In the genomic region with DNA sequence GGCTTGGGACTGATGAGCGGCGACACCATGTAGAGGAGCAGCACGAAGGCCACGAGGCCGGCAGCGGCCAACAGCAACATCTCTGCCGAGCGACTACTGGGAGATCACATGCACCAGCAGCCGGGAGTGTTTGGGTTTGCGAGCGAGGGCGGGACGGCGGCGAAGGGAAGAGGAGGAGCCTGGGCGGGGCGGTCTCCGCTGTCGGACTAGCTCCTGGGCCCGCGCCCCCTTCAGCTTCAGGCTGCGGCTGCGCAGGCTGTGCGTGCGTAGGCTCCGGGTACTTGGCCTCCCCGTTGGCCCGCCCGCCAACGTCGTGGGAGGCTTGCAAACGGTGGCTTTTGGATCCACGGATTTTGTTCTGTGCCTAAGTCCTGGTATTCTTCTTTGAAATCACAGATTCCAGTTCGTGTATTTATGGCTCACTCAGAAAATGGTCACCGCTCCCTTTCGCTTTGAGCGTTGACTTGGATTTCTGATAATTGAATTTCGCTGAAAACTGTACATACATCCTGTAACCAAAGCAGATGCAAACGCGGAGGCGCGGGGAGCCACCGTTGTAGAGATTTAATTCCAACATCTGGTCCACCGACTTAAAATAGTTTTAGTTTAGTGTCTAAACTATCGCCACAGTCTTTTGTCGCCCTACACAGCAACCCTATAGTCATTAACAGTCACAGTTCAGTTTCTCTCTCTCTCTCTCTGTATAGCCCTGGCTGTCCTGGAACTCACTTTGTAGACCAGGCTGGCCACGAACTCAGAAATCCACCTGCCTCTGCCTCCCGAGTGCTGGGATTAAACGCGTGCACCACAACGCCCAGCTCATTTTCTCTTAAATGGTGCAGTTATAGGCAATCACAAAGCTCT, we compare ENCODE assay signal across 8 mouse cellular contexts. TPM values are rescaled to one million over a fixed set of nuclear protein-coding genes. Genes with fewer than 3 reads are reported as not detected.
DNase-seq lines count a peak whose midpoint lies in the region; ATAC-seq and TF ChIP-seq lines count a peak whose summit lies in the region.

A gene (minus strand): TSS at position 156 of the 864 bp plus-strand sequence.

- peak; percentile 100 for ATAC-seq in embryonic facial prominence, embryonic 14.5 days (ENCODE audit: low read depth)
- peak; percentile 100 for ATAC-seq in limb, embryonic 13.5 days (ENCODE audit: low FRiP score, low read depth)
- peak; percentile 99 for ATAC-seq in midbrain, embryonic 16.5 days

- 0 out of 2 replicates have a peak, but pooled peaks cover 2% of the 10 kb centered on the region for H3K36me3 ChIP-seq in embryonic facial prominence, embryonic 14.5 days (ENCODE audit: control insufficient read depth, insufficient read depth, low read length)
- H3K36me3 ChIP-seq in heart, adult 2 months (ENCODE audit: control insufficient read depth, insufficient read depth, low read length): no peaks in the 10 kb centered on the region
- H3K36me3 ChIP-seq in limb, embryonic 13.5 days: peaks cover 15% of the 10 kb centered on the region
- H3K36me3 ChIP-seq in midbrain, embryonic 16.5 days (ENCODE audit: control insufficient read depth, insufficient read depth, low read length): no peaks in the 10 kb centered on the region; the same call in 1 of the 2 replicates

- TF ChIP-seq EP300 in heart, adult 2 months (IDR thresholded peaks at IDR 0.05; ENCODE audit: insufficient read depth, low read depth, low read length): 0 out of 2 replicates have a peak, but pooled peaks have one; percentile 53

- H3K79me2 ChIP-seq in heart, adult 2 months (replicated peaks; ENCODE audit: control insufficient read depth, insufficient read depth, low read length): 0 out of 2 replicates have a peak, but pooled peaks cover 1% of the 10 kb centered on the region

- H3K9ac ChIP-seq in embryonic facial prominence, embryonic 14.5 days (ENCODE audit: low read depth, low read length): peak within 1 kb of the TSS; percentile 85
- peak within 1 kb of the TSS; percentile 92 for H3K9ac ChIP-seq in heart, adult 2 months (ENCODE audit: low read depth, low read length)
- peak within 1 kb of the TSS; percentile 84 for H3K9ac ChIP-seq in limb, embryonic 13.5 days
- peak within 1 kb of the TSS; percentile 85 for H3K9ac ChIP-seq in midbrain, embryonic 16.5 days (ENCODE audit: low read depth, low read length)

- peak; percentile 33 for TF ChIP-seq CTCF in heart, adult 2 months (IDR thresholded peaks at IDR 0.05)

- H3K4me1 ChIP-seq in embryonic facial prominence, embryonic 14.5 days (ENCODE audit: control insufficient read depth, insufficient read depth, low read length): peaks cover 8% of the 10 kb centered on the region; the same call in 1 of the 2 replicates
- H3K4me1 ChIP-seq in heart, adult 2 months (ENCODE audit: control insufficient read depth, insufficient read depth, low read length): peaks cover 8% of the 10 kb centered on the region
- H3K4me1 ChIP-seq in limb, embryonic 13.5 days: peaks cover 14% of the 10 kb centered on the region
- peaks cover 12% of the 10 kb centered on the region for H3K4me1 ChIP-seq in midbrain, embryonic 16.5 days (ENCODE audit: control insufficient read depth, insufficient read depth, low read length)

- TF ChIP-seq POLR2A in heart, adult 2 months (IDR thresholded peaks at IDR 0.05; ENCODE audit: insufficient read depth, low read depth, low read length): peak; percentile 96

- H3K27me3 ChIP-seq in embryonic facial prominence, embryonic 14.5 days (replicated peaks; ENCODE audit: control insufficient read depth, insufficient read depth, low read length): no peaks in the 10 kb centered on the region
- H3K27me3 ChIP-seq in heart, adult 2 months (ENCODE audit: control insufficient read depth, insufficient read depth, low read length): no peaks in the 10 kb centered on the region
- H3K27me3 ChIP-seq in limb, embryonic 13.5 days: no peaks in the 10 kb centered on the region
- H3K27me3 ChIP-seq in midbrain, embryonic 16.5 days (ENCODE audit: control insufficient read depth, insufficient read depth, low read depth, low read length): no peaks in the 10 kb centered on the region

- H3K9me3 ChIP-seq in embryonic facial prominence, embryonic 14.5 days (ENCODE audit: control insufficient read depth, low read length): no peaks in the 10 kb centered on the region
- H3K9me3 ChIP-seq in limb, embryonic 13.5 days: no peaks in the 10 kb centered on the region
- H3K9me3 ChIP-seq in midbrain, embryonic 16.5 days (replicated peaks; ENCODE audit: control insufficient read depth, low read length, poor library complexity, severe bottlenecking): no peaks in the 10 kb centered on the region

- H3K27ac ChIP-seq in embryonic facial prominence, embryonic 14.5 days (replicated peaks; ENCODE audit: low read depth, low read length): peak within 1 kb of the TSS; percentile 96
- H3K27ac ChIP-seq in heart, adult 2 months: peak within 1 kb of the TSS; percentile 89
- peak within 1 kb of the TSS; percentile 84 for H3K27ac ChIP-seq in limb, embryonic 13.5 days
- H3K27ac ChIP-seq in midbrain, embryonic 16.5 days (ENCODE audit: low read length): peak within 1 kb of the TSS; percentile 77

- H3K4me2 ChIP-seq in embryonic facial prominence, embryonic 14.5 days (ENCODE audit: low read depth, low read length): peak within 1 kb of the TSS; percentile 93
- H3K4me2 ChIP-seq in limb, embryonic 13.5 days (replicated peaks): peak within 1 kb of the TSS; percentile 98
- peak within 1 kb of the TSS; percentile 97 for H3K4me2 ChIP-seq in midbrain, embryonic 16.5 days (ENCODE audit: low read length)

- peak; percentile 97 for DNase-seq in 3T3-L1 (ENCODE audit: low read depth, low spot score)
- peak; percentile 90 to 91 for DNase-seq in adrenal gland, postnatal 4 days (ENCODE audit: low spot score in 2 of 2)
- DNase-seq in embryonic facial prominence, embryonic 14.5 days (ENCODE audit: low spot score): peak; percentile 99
- DNase-seq in heart, adult 2 months: peak; percentile 96 to 99
- DNase-seq in kidney, adult 8-10 months: peak; percentile 97 to 98
- peak; percentile 78 to 94 for DNase-seq in spleen, postnatal 10 days (ENCODE audit: low spot score in 2 of 2)

- WGBS in embryonic facial prominence, embryonic 14.5 days: 3% methylated on average over 33 of the region's 51 CpGs
- under 1% methylated on average over 51 of the region's 51 CpGs for whole genome bisulfite sequencing in heart, adult 2 months
- WGBS in limb, embryonic 13.5 days: 2% methylated on average over 47 of the region's 51 CpGs
- WGBS in midbrain, embryonic 16.5 days: 1% methylated on average over 50 of the region's 51 CpGs

- intact Hi-C loops in heart, adult 2 months (cut with DNase I): loop anchor here (1.0 to 2.0 kb wide), 2 partner anchors 37 to 46 kb away; a partner anchor contains a TSS

- H3K4me3 ChIP-seq in embryonic facial prominence, embryonic 14.5 days (ENCODE audit: low read depth, low read length): peak within 1 kb of the TSS; percentile 78
- peak within 1 kb of the TSS; percentile 89 for H3K4me3 ChIP-seq in heart, adult 2 months
- H3K4me3 ChIP-seq in limb, embryonic 13.5 days: peak within 1 kb of the TSS; percentile 77
- peak within 1 kb of the TSS; percentile 87 for H3K4me3 ChIP-seq in midbrain, embryonic 16.5 days (ENCODE audit: low read depth, low read length)

RNA-seq across cellular contexts. Expression of the gene that starts here (rescaled TPM):
- 10 to 100 TPM; 26.3 to 30.8 TPM for total RNA-seq in adrenal gland, postnatal 4 days (2021)
- polyA plus RNA-seq in embryonic facial prominence, embryonic 14.5 days (2014; fragmentation: Nextera tagmentation; extraction: Ambion mirVana): 13.4 and 15.6 TPM in 2 replicates
- total RNA-seq in heart, adult 2 months (2021): 1 to 10 TPM; 5.9 to 6.2 TPM
- polyA plus RNA-seq in heart, adult 2 months (2012; rRNA removed): 2.6 and 3.1 TPM in 2 replicates
- polyA plus RNA-seq in limb, embryonic 13.5 days (2015; fragmentation: Nextera tagmentation; extraction: Ambion mirVana): 13.0 and 13.3 TPM in 2 replicates
- 16.6 and 17.2 TPM in 2 replicates for polyA plus RNA-seq in midbrain, embryonic 16.5 days (2015; fragmentation: Nextera tagmentation; extraction: Ambion mirVana)

Comparison
In these comparisons a context has a peak if more than half of its experiments do, and no peak if none do; other contexts are left out.
1. Peak in every context shown above with its lines: DNase-seq, ATAC-seq, H3K4me3 ChIP-seq and H3K27ac ChIP-seq.